In genomic region chr6:51469715-51470310, GRCm38 (mm10) we compare ENCODE assay signal across 8 mouse cellular contexts. TPM values are rescaled to one million over a fixed set of nuclear protein-coding genes. Genes with fewer than 3 reads are reported as not detected.
DNase-seq lines count a peak whose midpoint lies in the region; ATAC-seq and TF ChIP-seq lines count a peak whose summit lies in the region.

Gene Hnrnpa2b1, minus strand, starts transcription at chr6:51469894.

- H3K9me3 ChIP-seq in E14TG2a.4 (ENCODE audit: low read length) = no peaks in the 10 kb centered on the region
- no peaks in the 10 kb centered on the region for H3K9me3 ChIP-seq in forebrain, embryonic 12.5 days
- no peaks in the 10 kb centered on the region for H3K9me3 ChIP-seq in heart, postnatal 0 days (replicated peaks; ENCODE audit: control insufficient read depth, low read length)
- no peaks in the 10 kb centered on the region for H3K9me3 ChIP-seq in liver, embryonic 16.5 days (replicated peaks; ENCODE audit: control insufficient read depth, low read length)
- no peaks in the 10 kb centered on the region for H3K9me3 ChIP-seq in neural tube, embryonic 13.5 days

- H3K4me1 ChIP-seq in E14TG2a.4 (replicated peaks; ENCODE audit: low read depth, low read length) = peaks cover 48% of the 10 kb centered on the region
- peaks cover 47% of the 10 kb centered on the region for H3K4me1 ChIP-seq in forebrain, embryonic 12.5 days
- peaks cover 22% of the 10 kb centered on the region for H3K4me1 ChIP-seq in heart, postnatal 0 days (ENCODE audit: control insufficient read depth, insufficient read depth)
- H3K4me1 ChIP-seq in liver, embryonic 16.5 days (ENCODE audit: control insufficient read depth, low read depth, low read length) = peaks cover 31% of the 10 kb centered on the region
- peaks cover 55% of the 10 kb centered on the region for H3K4me1 ChIP-seq in neural tube, embryonic 13.5 days (replicated peaks)
- H3K4me1 ChIP-seq in testis, adult 2 months (ENCODE audit: control insufficient read depth, insufficient read depth, low read length) = peaks cover 2% of the 10 kb centered on the region; the same call in 1 of the 2 replicates

- 0% methylated on average over 63 of the region's 63 CpGs for WGBS in forebrain, embryonic 12.5 days
- under 1% methylated on average over 63 of the region's 63 CpGs for WGBS in heart, postnatal 0 days
- under 1% methylated on average over 63 of the region's 63 CpGs for WGBS in liver, embryonic 16.5 days (ENCODE audit: insufficient replicate concordance)
- under 1% methylated on average over 63 of the region's 63 CpGs for WGBS in neural tube, embryonic 13.5 days

- peak within 1 kb of the TSS; percentile 100 for H3K27ac ChIP-seq in forebrain, embryonic 12.5 days
- H3K27ac ChIP-seq in heart, postnatal 0 days (ENCODE audit: low read depth) = peak within 1 kb of the TSS; percentile 100
- H3K27ac ChIP-seq in liver, embryonic 16.5 days (ENCODE audit: low read length) = peak within 1 kb of the TSS; percentile 98
- peak within 1 kb of the TSS; percentile 100 for H3K27ac ChIP-seq in neural tube, embryonic 13.5 days (replicated peaks)
- H3K27ac ChIP-seq in testis, adult 2 months (ENCODE audit: control insufficient read depth, insufficient read depth, low read depth, low read length) = peak within 1 kb of the TSS; percentile 100

- peak within 1 kb of the TSS; percentile 54 for H3K4me2 ChIP-seq in forebrain, embryonic 12.5 days
- H3K4me2 ChIP-seq in heart, postnatal 0 days (ENCODE audit: low read depth, low read length) = peak within 1 kb of the TSS; percentile 75
- H3K4me2 ChIP-seq in liver, embryonic 16.5 days (ENCODE audit: low read depth, low read length) = peak within 1 kb of the TSS; percentile 56
- peak within 1 kb of the TSS; percentile 79 for H3K4me2 ChIP-seq in neural tube, embryonic 13.5 days

- no peaks in the 10 kb centered on the region for H3K27me3 ChIP-seq in E14TG2a.4 (ENCODE audit: insufficient read depth, low read length)
- no peaks in the 10 kb centered on the region for H3K27me3 ChIP-seq in forebrain, embryonic 12.5 days
- H3K27me3 ChIP-seq in heart, postnatal 0 days (ENCODE audit: control insufficient read depth, insufficient read depth, low read length) = no peaks in the 10 kb centered on the region
- H3K27me3 ChIP-seq in liver, embryonic 16.5 days (ENCODE audit: control insufficient read depth, insufficient read depth, low read depth, low read length) = no peaks in the 10 kb centered on the region
- no peaks in the 10 kb centered on the region for H3K27me3 ChIP-seq in neural tube, embryonic 13.5 days
- no peaks in the 10 kb centered on the region for H3K27me3 ChIP-seq in testis, adult 2 months (ENCODE audit: control insufficient read depth, insufficient read depth, low read length)

- TF ChIP-seq POLR2A in testis, adult 2 months (IDR thresholded peaks at IDR 0.05; ENCODE audit: control insufficient read depth, low read depth, low read length) = peak; percentile 100

- H3K36me3 ChIP-seq in E14TG2a.4 (ENCODE audit: insufficient read depth, low read length) = peaks cover 70% of the 10 kb centered on the region
- peaks cover 46% of the 10 kb centered on the region for H3K36me3 ChIP-seq in forebrain, embryonic 12.5 days (replicated peaks)
- H3K36me3 ChIP-seq in heart, postnatal 0 days (replicated peaks; ENCODE audit: control insufficient read depth, insufficient read depth, low read length) = peaks cover 25% of the 10 kb centered on the region
- peaks cover 36% of the 10 kb centered on the region for H3K36me3 ChIP-seq in liver, embryonic 16.5 days (ENCODE audit: control insufficient read depth, insufficient read depth)
- peaks cover 46% of the 10 kb centered on the region for H3K36me3 ChIP-seq in neural tube, embryonic 13.5 days
- H3K36me3 ChIP-seq in testis, adult 2 months (ENCODE audit: control insufficient read depth, insufficient read depth, low read length) = peaks cover 3% of the 10 kb centered on the region

- TF ChIP-seq EP300 in heart, postnatal 0 days (IDR thresholded peaks at IDR 0.05; ENCODE audit: low read depth) = peak; percentile 98

- ATAC-seq in forebrain, embryonic 12.5 days (ENCODE audit: low FRiP score) = peak; percentile 92
- peak; percentile 89 for ATAC-seq in heart, postnatal 0 days (ENCODE audit: insufficient read depth, low read depth)
- ATAC-seq in liver, embryonic 16.5 days (ENCODE audit: low read depth) = peak; percentile 87
- ATAC-seq in neural tube, embryonic 13.5 days (ENCODE audit: low read depth) = peak; percentile 91

- peak within 1 kb of the TSS; percentile 100 for H3K9ac ChIP-seq in forebrain, embryonic 12.5 days
- peak within 1 kb of the TSS; percentile 100 for H3K9ac ChIP-seq in heart, postnatal 0 days (replicated peaks; ENCODE audit: low read depth, low read length)
- H3K9ac ChIP-seq in liver, embryonic 16.5 days (ENCODE audit: low read depth, low read length) = peak within 1 kb of the TSS; percentile 98
- peak within 1 kb of the TSS; percentile 100 for H3K9ac ChIP-seq in neural tube, embryonic 13.5 days

- H3K4me3 ChIP-seq in E14TG2a.4 (replicated peaks; ENCODE audit: low read length) = peak within 1 kb of the TSS; percentile 96
- H3K4me3 ChIP-seq in forebrain, embryonic 12.5 days (replicated peaks) = peak within 1 kb of the TSS; percentile 91
- H3K4me3 ChIP-seq in heart, postnatal 0 days (ENCODE audit: low read depth, low read length) = peak within 1 kb of the TSS; percentile 99
- H3K4me3 ChIP-seq in liver, embryonic 16.5 days (ENCODE audit: low read depth, low read length) = peak within 1 kb of the TSS; percentile 94
- H3K4me3 ChIP-seq in neural tube, embryonic 13.5 days = peak within 1 kb of the TSS; percentile 98
- peak within 1 kb of the TSS; percentile 94 for H3K4me3 ChIP-seq in testis, adult 2 months (ENCODE audit: control insufficient read depth, low read depth, low read length)

- peak; percentile 100 for DNase-seq in c-Kit-positive CD71-positive TER-119-positive erythroid progenitor cells, embryonic 14.5 days (ENCODE audit: low spot score)
- DNase-seq in heart, postnatal 0 days (ENCODE audit: low spot score) = peak; percentile 98
- DNase-seq in kidney, postnatal 4 days = peak; percentile 98 to 99

- no peak for TF ChIP-seq CTCF in E14TG2a.4 (conservative IDR thresholded peaks at IDR 0.05; ENCODE audit: low read length)
- no peak for TF ChIP-seq CTCF in heart, postnatal 0 days (IDR thresholded peaks at IDR 0.05; ENCODE audit: low read depth)
- TF ChIP-seq CTCF in testis, adult 2 months (IDR thresholded peaks at IDR 0.05; ENCODE audit: control insufficient read depth, insufficient read depth, insufficient replicate concordance, low read depth, low read length) = no peak

RNA-seq across cellular contexts. Expression of gene Hnrnpa2b1, which starts in this region (rescaled TPM):
- polyA plus RNA-seq in forebrain, embryonic 12.5 days (2016; fragmentation: Nextera tagmentation; extraction: Ambion mirVana) = 2,862 and 3,130 TPM in 2 replicates
- 145 and 171 TPM in 2 replicates for total RNA-seq in heart, postnatal 0 days (2014; rRNA removed; ENCODE audit: low replicate concordance)
- 718 and 775 TPM in 2 replicates for polyA plus RNA-seq in heart, postnatal 0 days (2015; fragmentation: Nextera tagmentation; extraction: Ambion mirVana)
- 712 and 778 TPM in 2 replicates for polyA plus RNA-seq in liver, embryonic 16.5 days (2015; fragmentation: Nextera tagmentation; extraction: Ambion mirVana)
- polyA plus RNA-seq in neural tube, embryonic 13.5 days (2015; fragmentation: Nextera tagmentation; extraction: Ambion mirVana) = 1,536 and 1,756 TPM in 2 replicates
- 115 and 158 TPM in 2 replicates for polyA plus RNA-seq in testis, adult 2 months (2012; rRNA removed)

Comparison
In these comparisons a context has a peak if more than half of its experiments do, and no peak if none do; other contexts are left out.
1. Peak in every context shown above with its lines: DNase-seq, ATAC-seq, H3K4me3 ChIP-seq and H3K27ac ChIP-seq.